Mouse (Mus musculus) liver, postnatal 0 days (tissue): Measurements from ENCODE around the gene Pde6b.

Source experiments
- CTCF ChIP-seq: sonication (generic); IDR thresholded peaks from 2 replicates; pipeline ENCODE4 v1.5.1; 2016; ENCODE audit warnings: antibody characterized with exemption, low read depth
- EP300 ChIP-seq: IDR thresholded peaks from 2 replicates; pipeline ENCODE4 v1.6.1; 2016; ENCODE audit warnings: antibody characterized with exemption, low read depth, mild to moderate bottlenecking

DNA sequence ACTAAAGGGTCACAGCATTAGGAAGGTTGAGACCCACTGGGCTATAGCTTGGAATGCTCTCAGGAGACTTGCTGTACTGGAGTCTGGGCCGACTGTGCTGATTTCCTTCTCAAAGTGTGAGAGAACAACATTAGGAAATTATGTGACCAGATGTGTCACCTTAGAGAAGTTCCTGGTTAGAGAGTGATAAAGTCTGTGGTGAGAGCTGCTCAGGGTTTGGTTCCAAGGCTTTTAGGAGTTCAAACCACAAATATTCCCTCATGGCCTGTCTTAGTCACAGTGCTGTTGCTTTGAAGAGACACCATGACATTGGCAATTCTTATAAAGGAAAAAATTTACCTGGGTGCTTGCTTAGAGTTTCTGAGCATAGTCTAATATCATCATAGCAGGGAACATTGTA lies 12.1 kb upstream of the Pde6b start:
- no peak for TF ChIP-seq CTCF
- TF ChIP-seq EP300, result no peak
